Mouse (Mus musculus): ENCODE results near the gene Ctnnbl1. TPM values are rescaled to one million over a fixed set of nuclear protein-coding genes. Genes with fewer than 3 reads are reported as not detected.

Ctnnbl1 gene
- total RNA-seq, 2 experiments from 2014 or later: 32.8 to 39.3 TPM

- intact Hi-C loops (cut with DNase I): no loop called here
- no peak for DNase-seq
Observed at GRCm38 (mm10) chr2:157927397-157927796, 190.2 kb downstream of the Ctnnbl1 start.

- DNase-seq: no peak
- intact Hi-C loops (cut with DNase I): no loop called here
Observed at GRCm38 (mm10) chr2:157927815-157928214, 190.6 kb downstream of the Ctnnbl1 start.

GRCm38 (mm10) chr2:157932655-157933054 lies 195.5 kb downstream of the Ctnnbl1 start:
- DNase-seq: no peak
- intact Hi-C loops (cut with DNase I): no loop called here

- intact Hi-C loops (cut with DNase I): no loop called here
- DNase-seq: no peak
Observed at GRCm38 (mm10) chr2:157935444-157936171, 198.4 kb downstream of the Ctnnbl1 start.

- DNase-seq: no peak
- intact Hi-C loops (cut with DNase I): no loop called here
Observed at GRCm38 (mm10) chr2:157936676-157937075, 199.5 kb downstream of the Ctnnbl1 start.

GRCm38 (mm10) chr2:157940586-157941185 lies 203.5 kb downstream of the Ctnnbl1 start:
- intact Hi-C loops (cut with DNase I): no loop called here
- DNase-seq: no peak

Other genes starting within 250 kb of the Ctnnbl1 start
- gene Nnat, start 177.3 kb upstream of the Ctnnbl1 start, total RNA-seq (2021): 1,000 to 10,000 TPM; 1,316 to 1,920 TPM
- 100 to 1,000 TPM; 161 to 182 TPM for gene Blcap, start 166.1 kb upstream of the Ctnnbl1 start, total RNA-seq (2021)
- gene Vstm2l, start 177.3 kb downstream of the Ctnnbl1 start, total RNA-seq (2021): 100 to 1,000 TPM; 189 to 190 TPM